Mouse (Mus musculus): Measurements from ENCODE around the gene Pygo2.

- TF ChIP-seq CTCF (IDR thresholded peaks at IDR 0.05; ENCODE audit: low read depth) (no peak), EP300 (IDR thresholded peaks at IDR 0.05; ENCODE audit: low read depth) (no peak)
These were observed 48.8 kb upstream of the Pygo2 start for GRCm38 (mm10) chr3:89381233-89381632.
